Mouse (Mus musculus) duodenum, adult 2 months (tissue): ENCODE data around the gene Gm12800. TPM values are rescaled to one million over a fixed set of nuclear protein-coding genes. Genes with fewer than 3 reads are reported as not detected.

ENCODE experiments used
- polyA plus RNA-seq: library from polyadenylated mRNA; depleted of rRNA; stranded (reverse); fragments of >200 nt; gene quantifications from 2 replicates; pipeline ENCODE4 v1.2.3, GENCODE M21; 2012; ENCODE audit warnings: low replicate concordance; rRNA removed

The Gm12800 gene
- polyA plus RNA-seq: not detected in 2 replicates

DNA sequence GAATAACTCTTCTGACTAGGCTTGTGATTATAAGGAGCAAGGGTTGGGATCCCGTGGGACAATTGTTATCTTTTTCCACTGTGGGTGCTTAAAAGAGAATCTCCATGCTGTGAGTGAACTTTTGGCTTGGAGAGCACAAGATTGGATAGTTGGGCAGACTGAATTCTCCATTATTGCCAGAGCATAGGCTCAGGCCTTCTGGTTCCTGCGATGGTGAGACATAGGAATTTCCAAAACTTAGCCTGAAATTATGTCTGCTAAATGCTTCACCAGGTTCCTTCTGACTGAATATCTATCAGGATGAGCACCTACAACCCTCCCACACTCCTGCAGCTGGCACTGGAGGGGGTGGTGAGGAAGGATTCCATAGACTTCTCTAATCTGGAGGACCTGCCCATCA lies at the start of gene Gm12800:
Gene Gm12800, plus strand, starts transcription at position 301 of the 400 bp plus-strand sequence.

DNA sequence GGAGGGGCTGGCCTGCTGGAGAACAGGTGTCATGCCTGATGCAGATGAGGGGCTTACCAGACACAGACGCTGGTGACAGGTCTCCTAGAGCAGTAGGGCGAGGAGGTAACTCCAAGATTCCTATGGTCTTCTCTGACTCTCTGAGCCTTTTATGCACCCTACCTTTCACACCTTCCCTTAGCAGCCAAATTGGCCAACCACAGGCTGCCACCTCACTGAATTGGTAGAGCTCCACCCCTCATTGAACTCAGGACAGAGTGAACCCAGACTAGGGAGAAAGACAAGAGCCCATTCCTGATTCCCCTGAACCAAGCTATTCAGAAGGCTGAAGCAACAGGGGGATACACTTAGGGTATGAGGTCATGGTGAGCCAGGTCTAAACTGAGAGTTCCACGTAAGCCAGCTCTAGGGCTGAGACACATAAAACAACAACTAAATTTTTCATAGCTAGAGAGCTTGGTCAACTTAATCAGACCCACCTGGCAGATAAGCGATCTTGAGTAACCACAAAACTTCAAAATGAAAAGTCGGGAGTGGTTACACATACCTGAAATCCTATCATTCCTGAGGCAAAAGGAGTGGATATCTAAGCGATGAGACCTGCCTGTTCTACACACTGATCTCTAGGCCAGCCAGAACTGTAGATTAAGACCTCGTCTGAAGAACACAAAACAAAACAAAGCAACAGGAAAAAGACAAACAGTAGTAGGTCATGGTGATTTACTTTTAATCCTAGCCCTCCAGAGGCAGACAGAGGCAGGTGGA lies 15.1 kb upstream of the Gm12800 start, which contains the start of gene C130073F10Rik:
Gene C130073F10Rik, minus strand, starts transcription at position 134 of the 765 bp plus-strand sequence.

DNA sequence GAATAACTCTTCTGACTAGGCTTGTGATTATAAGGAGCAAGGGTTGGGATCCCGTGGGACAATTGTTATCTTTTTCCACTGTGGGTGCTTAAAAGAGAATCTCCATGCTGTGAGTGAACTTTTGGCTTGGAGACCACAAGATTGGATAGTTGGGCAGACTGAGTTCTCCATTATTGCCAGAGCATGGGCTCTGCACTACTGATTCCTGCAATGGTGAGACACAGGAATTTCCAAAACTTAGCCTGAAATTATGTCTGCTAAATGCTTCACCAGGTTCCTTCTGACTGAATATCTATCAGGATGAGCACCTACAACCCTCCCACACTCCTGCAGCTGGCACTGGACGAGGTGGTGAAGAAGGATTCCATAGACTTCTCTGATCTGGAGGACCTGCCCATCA lies 31.2 kb downstream of the Gm12800 start, which contains the start of gene Gm12794:
Gene Gm12794, plus strand, starts transcription at position 301 of the 400 bp plus-strand sequence.

Other genes starting within 250 kb of the Gm12800 start
- 0.43 and 0.70 TPM in 2 replicates for gene Lepr, start 191.7 kb upstream of the Gm12800 start, polyA plus RNA-seq
- gene B020004J07Rik, start 65.1 kb upstream of the Gm12800 start, polyA plus RNA-seq: not detected in 2 replicates
- gene C130073F10Rik, start 15.3 kb upstream of the Gm12800 start, polyA plus RNA-seq: not detected in 2 replicates
- not detected in 2 replicates for gene Gm12794, start 31.3 kb downstream of the Gm12800 start, polyA plus RNA-seq
- gene Gm12790, start 71.9 kb downstream of the Gm12800 start, polyA plus RNA-seq: not detected in 2 replicates
- not detected in 2 replicates for gene Gm12789, start 77.5 kb downstream of the Gm12800 start, polyA plus RNA-seq
- 1.1 and 1.2 TPM in 2 replicates for gene Pde4b, start 178.4 kb downstream of the Gm12800 start, polyA plus RNA-seq